Mouse (Mus musculus) yolk sac, embryonic 10.5 days (tissue): ENCODE measurements around the gene Clgn.
"Not testable (repeated sequence)": the region's sequence is repeated elsewhere in the genome, so short reads cannot be mapped to it uniquely, and the experiment has no call there.

Experiments used
- DNase-seq: peaks from one replicate; pipeline ENCODE4 v3.0.0-alpha.2; 2017; ENCODE audit warnings: low spot score

Clgn gene

GRCm38 (mm10) chr8:83423032-83423825 lies 33.6 kb downstream of the Clgn start:
- peak; percentile 18 for DNase-seq

DNA sequence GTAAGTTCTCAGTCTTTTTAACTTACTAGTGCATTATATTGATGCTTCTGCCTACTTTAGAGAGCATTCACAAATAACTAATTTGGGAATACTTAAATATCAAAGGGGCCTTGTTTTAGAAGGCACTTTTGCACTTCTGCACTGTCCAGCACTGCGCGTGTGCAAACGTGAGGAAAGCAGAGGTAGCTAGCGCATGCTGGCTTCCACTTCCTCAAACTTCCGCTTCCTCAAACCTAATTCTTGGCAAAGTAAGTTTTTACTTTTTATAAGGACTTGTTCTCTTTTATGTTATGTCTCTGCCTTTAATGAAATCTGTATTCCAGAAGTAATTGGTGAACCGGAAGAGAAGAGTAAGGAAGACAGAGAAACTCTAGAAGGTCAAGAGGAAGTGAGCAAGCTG lies 35.5 kb downstream of the Clgn start:
- no peak for DNase-seq

DNA sequence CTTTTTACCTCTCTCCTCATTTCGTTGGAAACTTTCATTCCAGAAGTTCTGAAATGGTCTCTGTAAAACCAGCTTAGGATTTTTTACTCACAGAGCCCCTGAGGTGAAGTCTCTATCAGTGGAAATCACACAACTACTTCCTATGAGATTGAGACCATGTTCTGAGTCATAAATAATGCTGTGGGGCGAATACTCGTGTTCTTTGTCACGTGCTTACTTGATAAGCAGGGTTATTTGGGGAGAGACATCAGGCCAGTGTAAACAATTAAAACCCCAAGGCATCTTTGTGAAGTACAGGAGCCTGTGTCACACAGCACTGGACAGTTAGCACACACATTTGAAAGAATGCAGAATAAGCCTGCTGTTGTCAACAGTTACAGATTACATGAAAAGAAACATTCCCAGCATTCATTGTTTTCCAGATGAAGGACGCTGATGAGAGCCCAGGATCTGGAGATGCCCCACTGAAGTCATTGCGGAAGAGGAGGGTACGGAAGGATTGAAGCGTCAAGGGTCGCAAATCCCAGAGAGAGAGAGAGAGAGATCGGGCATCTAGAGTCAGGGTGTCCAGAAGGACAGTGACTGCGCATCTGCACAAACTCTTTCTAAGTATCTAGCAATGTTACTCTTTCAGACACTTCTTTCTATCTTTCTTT lies 36.6 kb downstream of the Clgn start:
- DNase-seq = no peak

GRCm38 (mm10) chr8:83426949-83427348 lies 37.3 kb downstream of the Clgn start:
- DNase-seq = no peak

DNA sequence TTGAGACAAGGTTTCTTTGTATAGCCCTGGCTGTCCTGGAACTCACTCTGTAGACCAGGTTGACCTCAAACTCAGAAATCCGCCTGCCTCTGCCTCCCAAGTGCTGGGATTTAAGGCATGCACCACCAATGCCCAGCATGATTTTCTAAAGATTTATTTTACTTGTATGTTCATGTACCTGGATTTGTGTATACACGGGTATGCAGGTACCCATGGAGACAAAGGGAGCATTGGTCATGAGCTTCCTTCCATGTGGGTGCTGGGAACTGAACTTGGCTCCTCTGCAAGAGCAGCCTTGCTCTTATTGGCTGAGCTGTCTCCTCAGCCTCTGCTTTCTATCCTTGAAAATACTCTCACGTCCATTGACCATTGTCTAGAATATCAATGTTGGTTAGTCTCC lies 39.0 kb downstream of the Clgn start:
- not testable (repeated sequence) for DNase-seq

- no peak for DNase-seq
These were observed 39.4 kb downstream of the Clgn start for GRCm38 (mm10) chr8:83429071-83429524.

- DNase-seq = no peak
These were observed 47.4 kb downstream of the Clgn start for GRCm38 (mm10) chr8:83437077-83437476.

- no peak for DNase-seq
These were observed 52.1 kb downstream of the Clgn start for GRCm38 (mm10) chr8:83441656-83442242.

GRCm38 (mm10) chr8:83442243-83443051 lies 52.8 kb downstream of the Clgn start:
- DNase-seq = peak; percentile 98

DNA sequence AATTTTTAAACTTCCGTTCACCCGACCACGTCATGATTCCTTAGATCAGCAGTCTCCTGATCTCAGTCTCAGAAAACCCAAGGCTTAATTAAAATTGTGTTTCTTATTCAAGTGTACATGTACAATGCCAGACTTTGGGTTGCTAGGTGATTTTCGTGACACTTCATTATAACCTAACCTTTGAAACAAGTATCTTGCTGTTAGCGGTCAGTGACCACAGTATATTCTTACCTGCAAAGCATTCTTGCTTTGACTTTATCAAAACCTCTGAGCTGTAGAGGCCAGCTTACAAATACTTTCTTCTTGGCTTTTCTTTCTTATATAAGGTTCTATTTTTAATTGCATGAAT lies 53.4 kb downstream of the Clgn start:
- DNase-seq = no peak

DNA sequence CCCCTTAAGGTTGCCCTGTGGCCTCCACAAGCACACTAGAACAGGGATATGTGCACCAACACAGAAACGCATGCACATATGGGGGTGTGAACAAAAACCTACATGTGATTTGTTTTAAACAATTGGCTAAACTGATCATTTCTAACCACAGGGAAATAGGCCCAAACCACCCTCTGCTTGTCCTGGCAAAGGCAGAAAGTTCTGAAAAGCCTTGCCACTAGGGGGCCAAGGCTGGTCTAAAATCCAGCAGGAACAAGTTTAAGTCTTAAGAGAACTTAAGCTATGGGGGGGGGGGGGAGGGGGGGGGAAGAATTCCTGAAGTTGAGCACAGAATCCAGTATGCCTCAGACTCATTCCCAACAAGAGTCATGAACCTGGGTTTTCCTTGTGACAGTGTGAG lies 60.3 kb downstream of the Clgn start:
- DNase-seq = no peak

- no peak for DNase-seq
These were observed 61.4 kb downstream of the Clgn start for GRCm38 (mm10) chr8:83451056-83451455.

DNA sequence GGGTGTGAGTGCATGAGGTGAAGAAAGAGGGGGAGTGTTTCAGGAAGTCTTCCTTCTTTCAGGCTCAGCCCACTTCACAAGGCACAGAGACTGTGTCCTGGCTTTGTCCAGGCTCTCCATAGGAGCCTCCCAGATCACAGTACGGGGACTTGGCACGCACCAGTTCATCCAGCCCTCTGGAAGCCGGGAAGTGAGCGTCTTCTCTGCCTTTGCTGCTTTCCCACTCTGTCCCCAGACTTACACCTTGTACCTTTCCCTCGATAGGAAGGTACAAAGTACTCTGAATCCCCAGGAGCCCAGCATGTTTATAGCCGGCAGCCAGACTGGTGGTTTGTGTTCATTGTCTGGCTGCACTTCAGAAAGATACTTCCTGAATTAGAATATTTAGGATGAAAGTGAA lies 67.5 kb downstream of the Clgn start:
- peak; percentile 28 for DNase-seq

DNA sequence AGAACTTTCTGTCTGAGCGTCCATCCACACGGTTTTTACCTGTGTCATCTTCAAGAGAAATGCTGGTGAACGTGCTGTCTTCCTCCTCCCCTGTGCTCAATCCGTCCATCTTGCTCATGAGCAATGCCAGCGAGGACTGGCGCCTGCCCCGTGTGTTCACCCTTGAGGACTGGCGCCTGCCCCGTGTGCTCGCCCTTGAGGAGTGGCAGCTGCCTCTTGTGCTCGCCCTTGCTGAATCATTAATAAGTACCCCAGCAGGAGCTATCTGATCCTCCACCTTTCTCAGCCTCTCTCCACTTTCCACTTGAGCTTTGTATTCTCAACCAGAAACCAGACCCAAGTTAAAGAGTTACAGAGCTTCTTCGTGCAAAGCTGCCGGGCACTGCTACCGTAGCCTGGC lies 68.6 kb downstream of the Clgn start, which contains the start of gene Scoc:
Scoc (minus strand) TSS at position 170 of the 400 bp plus-strand sequence.
- peak; percentile 42 for DNase-seq

GRCm38 (mm10) chr8:83459606-83460005 lies 69.9 kb downstream of the Clgn start:
- no peak for DNase-seq
